Mouse (Mus musculus) c-Kit-positive CD71-positive TER-119-negative erythroid progenitor cells, embryonic 14.5 days (primary cell): ENCODE results near the gene Gatad2b.
"Not testable (repeated sequence)": the region's sequence is repeated elsewhere in the genome, so short reads cannot be mapped to it uniquely, and the experiment has no call there.

Source experiments
- DNase-seq: peaks from one replicate; pipeline ENCODE4 v3.0.0-alpha.2; 2013; ENCODE audit warnings: low read depth

Gatad2b gene

DNA sequence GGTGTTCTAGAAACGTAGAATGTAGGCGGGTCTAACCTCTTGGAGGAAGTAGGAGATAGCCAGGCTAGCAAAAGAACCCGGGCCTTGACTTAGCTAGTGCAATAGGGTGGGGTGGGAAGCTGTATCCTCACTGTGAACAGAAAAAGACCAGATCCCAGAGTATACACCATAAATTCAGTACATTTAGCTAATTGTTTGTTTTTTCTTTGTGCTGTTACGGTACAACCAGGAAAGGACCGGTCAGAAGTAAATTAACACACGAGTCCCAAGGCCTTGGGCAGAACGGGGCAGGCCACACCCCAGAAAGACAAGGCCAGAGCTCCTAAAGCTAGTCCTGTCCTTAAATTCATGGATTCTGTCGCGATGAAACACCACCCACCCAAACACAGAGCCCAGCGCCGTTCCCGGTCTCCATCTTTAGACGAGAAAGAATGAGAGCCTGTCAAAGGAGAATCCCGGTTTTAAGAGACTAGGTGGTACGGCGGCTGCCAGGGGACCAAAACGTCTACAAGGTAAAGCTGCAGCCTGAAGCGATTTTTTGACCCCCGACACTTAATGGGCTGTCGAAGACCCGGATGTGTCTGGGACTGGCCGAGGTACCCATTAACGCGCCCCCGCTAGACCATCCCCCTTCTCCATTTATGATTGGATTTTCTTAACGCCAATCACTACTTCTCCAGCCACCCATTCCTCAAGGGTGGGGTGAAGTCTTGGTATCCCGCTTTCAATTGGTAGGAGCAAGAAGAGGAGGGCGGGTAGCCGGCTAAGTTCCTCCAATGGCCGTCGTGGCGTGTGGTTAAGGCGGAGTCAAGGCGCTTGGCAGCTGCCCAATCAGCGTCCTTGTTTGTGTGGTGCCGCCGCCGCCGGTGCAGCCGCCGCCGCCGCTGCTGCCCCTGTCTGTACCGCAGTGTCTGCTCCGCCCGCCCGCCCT, at the start of gene Gatad2b:
Gene Gatad2b (plus strand): TSS at position 834 of the 931 bp plus-strand sequence.
- DNase-seq, result peak; percentile 99

GRCm38 (mm10) chr3:90245406-90245805, 47.6 kb upstream of the Gatad2b start:
- no peak for DNase-seq

DNA sequence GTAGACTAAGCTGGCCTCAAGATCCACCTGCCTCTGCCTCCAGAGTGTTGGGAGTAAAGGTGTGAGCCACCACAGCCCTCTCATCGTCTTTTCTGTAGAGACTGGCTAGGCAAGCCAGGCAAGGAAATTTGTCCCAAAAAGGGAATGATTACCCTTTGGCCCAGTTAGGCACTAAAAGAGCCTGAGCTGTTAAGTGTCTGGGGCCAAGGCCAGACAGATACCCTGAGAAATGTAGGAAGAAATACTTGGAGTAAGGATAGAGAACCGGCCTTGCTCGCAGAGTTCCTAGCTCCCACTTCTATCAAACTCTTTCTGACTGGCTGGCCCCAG, 45.4 kb upstream of the Gatad2b start:
- DNase-seq, result peak; percentile 34

DNA sequence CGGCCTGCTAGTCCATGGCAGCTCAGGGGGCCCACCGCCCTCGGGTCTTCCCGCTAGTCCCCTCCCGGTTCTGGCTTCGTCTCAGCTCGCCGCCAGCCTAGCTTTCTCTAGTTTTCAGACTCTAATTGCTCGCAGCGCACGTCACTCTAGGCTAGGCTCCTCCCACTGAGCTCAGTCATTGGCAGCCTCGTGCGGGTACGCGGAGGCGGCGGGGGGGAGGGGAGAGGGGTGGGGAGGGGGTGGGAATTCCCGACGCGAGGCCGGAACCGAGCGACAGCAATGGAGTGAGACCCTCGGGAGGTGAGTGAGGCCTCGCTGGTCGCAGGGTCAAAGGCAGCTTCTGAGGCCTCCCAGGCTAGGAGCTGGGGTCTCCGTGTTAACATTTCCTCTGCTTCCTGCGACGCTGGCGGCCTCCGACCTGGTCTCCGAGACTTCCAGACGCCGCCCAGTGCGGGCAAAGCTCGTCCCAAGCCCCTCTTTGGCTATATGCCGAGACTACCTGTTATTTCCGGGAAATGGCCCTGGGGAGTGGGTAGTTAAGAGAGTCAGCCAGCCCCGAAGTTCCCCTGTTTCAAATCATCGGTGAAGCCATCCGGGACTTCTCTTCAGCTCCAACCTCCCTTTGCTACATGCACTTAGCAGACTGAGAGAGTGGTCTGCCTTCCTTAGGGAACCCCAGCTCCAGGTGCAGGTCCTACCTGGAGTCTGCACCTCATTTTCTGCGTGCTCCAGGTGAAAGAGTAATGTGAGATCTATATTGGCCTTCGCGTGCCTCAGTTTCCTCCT, 44.8 kb upstream of the Gatad2b start, which contains the start of gene Slc39a1:
Gene Slc39a1 (plus strand): TSS at position 213 of the 786 bp plus-strand sequence.
- DNase-seq, result peak; percentile 93

- no peak for DNase-seq
These were observed 44.3 kb upstream of the Gatad2b start for GRCm38 (mm10) chr3:90248746-90249100.

GRCm38 (mm10) chr3:90250791-90251190, 42.2 kb upstream of the Gatad2b start:
- no peak for DNase-seq

DNA sequence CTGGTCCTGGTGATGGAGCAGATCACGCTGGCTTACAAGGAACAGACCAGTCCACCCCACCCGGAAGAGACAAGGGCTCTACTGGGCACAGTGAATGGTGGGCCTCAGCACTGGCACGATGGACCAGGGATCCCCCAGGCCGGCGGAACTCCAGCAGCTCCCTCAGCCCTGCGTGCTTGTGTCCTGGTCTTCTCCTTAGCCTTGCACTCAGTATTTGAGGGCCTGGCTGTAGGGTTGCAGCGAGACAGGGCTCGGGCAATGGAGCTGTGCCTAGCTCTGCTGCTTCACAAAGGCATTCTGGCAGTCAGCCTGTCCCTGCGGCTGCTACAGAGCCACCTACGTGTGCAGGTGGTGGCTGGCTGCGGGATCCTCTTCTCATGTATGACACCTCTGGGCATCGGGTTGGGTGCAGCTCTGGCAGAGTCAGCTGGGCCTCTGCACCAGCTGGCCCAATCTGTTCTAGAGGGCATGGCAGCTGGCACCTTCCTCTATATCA, 41.2 kb upstream of the Gatad2b start:
- not testable (repeated sequence) for DNase-seq

GRCm38 (mm10) chr3:90252659-90253058, 40.3 kb upstream of the Gatad2b start:
- DNase-seq, result not testable (repeated sequence)

- not testable (repeated sequence) for DNase-seq
These were observed 39.8 kb upstream of the Gatad2b start for GRCm38 (mm10) chr3:90253174-90253573.

DNA sequence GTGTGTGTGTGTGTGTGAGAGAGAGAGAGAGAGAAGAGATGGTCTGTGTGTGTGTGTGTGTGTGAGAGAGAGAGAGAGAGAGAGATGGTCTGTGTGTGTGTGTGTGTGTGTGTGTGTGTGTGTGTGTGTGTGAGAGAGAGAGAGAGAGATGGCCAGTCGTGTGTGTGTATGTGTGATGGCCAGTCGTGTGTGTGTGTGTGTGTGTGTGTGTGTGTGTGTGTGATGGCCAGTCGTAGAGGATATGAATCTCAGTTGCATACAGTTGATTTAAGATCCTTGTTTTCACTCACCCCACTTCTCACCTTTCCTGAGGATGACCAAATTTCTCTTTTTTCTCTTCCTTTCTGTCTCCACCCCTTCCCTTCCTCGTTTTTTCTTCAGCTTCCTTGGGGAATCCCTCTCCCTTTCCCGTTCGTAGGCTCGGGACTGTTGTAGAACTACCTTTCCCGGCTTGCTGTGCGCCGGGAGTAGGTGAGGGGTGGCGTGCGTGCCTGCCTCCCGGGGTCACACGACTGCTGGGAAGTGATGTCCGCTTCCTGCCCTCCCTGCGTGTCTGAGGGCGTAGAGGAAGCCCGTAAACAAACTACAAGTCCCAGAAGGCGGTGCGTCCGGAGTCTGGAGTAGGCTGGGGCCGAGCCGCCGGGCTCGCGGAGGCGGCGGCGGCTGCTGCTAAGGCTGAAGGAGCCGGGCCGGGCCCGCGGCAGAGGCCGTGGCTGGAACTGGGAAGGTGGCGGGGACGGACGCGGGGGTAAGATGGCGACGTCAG, 39.1 kb upstream of the Gatad2b start, which contains the start of gene Crtc2:
Gene Crtc2 (plus strand): TSS at position 511 of the 766 bp plus-strand sequence.
- peak; percentile 90 for DNase-seq

DNA sequence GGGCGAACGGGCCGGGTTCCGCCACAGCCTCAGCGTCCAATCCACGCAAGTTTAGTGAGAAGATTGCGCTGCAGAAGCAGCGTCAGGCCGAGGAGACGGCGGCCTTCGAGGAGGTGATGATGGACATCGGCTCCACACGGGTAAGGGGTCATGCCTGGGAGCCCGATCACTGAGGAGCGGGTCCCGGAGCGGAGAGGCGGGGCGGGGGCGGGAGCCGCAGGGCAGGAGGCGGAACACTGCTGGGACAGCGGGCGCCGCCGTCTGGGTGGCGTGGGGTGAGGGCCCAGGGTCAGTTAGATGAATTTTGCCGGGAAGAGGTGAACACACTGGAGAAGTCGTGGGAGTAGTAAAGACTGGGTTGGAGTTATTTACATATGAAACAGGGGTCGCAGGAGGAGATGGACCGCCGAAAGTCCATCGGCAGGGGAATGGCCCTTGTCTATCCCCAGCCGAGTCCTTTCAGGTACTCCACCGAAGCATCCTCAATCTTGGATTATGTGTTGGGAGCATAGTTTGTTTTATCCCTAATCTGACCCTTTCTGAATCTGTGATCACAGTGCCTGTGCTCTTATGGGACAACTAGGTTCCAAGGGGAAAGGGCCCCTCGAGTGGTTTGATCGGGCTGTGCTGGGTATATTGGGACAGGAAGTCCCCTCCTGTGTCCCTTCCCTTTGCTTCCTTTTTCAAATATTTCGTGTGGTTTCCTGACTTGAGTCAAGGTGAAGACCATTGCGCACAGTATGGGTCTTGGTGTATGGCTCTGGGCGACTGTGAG, 38.4 kb upstream of the Gatad2b start:
- no peak for DNase-seq

DNA sequence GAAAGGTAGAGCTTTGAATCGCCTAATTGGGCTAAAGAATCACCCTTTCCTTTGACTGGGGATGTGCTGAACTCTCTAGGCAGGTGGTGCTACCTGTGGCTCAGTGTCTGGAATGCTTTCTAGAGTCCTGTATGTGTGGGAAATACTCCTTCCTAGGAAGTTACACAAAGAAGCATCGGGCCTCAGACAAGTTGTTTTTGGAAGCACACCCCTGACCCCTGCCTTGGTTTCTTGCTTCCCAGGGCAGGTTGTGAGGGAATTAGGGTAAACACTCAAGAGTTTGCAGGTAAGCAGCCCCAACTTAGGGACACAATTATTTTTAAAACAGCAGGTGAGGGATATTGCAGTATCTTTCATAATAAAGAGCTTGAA, 37.8 kb upstream of the Gatad2b start:
- DNase-seq, result no peak

GRCm38 (mm10) chr3:90255784-90256353, 37.1 kb upstream of the Gatad2b start:
- no peak for DNase-seq

DNA sequence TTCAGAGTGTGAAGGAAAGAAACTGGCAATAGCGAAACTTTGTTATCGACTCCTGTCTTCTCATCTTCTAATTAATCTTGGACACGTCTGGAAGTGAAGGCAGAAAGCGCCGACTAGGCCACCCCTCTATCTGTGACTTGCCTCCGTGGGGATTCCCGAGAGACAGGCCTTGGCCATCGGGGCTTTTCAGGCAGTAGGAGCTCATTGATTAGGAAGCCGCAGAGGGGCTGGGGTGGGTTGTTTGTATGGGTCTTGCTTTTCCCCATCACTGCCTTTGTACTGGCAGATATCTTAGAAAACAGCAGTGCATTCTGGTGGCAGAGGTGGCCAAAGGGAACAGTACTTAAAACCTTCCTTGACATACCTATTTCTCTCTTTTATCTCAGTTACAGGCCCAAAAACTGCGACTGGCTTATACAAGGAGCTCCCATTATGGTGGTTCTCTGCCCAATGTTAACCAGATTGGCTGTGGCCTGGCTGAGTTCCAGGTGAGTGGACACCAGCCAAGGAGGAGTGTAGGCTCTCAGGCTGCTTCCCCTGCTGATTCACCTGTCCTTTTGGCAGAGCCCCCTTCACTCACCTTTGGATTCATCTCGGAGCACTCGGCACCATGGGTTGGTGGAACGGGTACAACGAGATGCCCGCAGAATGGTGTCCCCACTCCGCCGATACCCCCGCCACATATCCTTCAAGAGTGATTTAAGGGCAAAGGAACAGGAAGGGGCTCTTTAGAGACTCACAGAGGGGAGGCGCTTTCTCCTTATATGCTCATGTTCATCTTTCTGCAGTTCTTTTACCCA, 36.0 kb upstream of the Gatad2b start:
- no peak for DNase-seq

DNA sequence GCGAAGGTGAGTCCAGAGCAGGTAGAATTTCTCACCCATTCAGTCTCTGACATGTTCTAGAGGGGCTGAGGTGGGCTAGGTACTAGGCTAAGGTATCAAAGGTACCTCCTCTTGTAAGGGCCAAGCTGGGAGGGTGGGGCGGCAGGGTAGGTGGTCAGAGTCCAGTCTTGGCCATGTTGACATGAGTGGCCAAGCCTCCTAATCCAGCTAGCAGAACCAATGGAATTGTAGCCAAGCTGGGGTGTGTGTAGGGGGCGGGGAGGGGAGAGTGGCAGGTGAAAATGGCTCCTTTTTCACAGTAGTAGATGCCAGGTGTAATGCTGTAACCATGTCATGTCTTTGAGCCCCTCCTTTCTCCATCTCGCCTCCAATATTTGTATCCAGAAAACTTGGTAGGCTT, 34.5 kb upstream of the Gatad2b start:
- DNase-seq, result no peak

DNA sequence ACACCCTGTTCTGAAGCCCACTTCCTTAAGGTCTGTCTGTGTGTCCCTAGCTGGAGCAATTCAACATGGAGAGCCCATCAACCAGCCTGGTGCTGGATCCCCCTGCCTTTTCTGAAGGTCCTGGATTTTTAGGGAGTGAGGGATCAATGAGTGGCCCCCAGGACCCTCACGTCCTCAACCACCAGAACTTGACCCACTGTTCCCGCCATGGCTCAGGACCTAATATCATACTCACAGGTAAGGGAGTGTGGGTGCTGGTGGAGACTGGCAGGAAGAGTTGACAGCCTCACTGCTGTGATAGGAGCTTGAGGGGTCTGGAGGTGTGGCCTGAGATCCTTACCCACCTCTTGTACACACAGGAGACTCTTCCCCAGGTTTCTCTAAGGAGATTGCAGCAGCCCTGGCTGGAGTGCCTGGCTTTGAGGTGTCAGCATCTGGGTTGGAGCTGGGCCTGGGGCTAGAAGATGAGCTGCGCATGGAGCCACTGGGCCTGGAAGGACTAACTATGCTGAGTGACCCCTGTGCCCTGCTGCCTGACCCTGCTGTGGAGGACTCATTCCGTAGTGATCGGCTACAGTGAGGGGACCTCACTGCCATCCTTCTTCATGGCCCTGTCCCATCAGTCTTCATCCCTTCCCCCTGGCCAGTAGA, 29.7 kb upstream of the Gatad2b start:
- DNase-seq, result no peak

DNA sequence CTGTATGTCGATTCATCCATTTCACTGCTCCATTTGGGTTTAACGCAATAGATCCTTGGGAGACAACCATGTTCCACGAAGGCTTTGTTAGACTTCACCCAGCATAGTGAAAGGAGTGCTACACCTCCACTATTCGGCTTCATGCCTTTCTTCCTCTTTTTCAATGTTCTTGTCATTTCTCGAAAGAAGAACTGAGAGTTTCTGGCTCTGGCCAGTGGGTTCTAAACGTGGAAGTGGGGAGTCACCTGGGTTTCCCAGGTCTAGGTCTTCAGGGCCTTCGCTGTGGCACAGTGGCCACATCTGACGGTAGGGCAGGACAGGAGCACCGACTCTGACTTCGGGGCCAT, 28.3 kb upstream of the Gatad2b start:
- no peak for DNase-seq

- DNase-seq, result peak; percentile 78
These were observed 27.7 kb upstream of the Gatad2b start, which contains the start of gene Dennd4b for GRCm38 (mm10) chr3:90265034-90265931. Dennd4b (plus strand) TSS chr3:90265185.
